Mouse (Mus musculus) bone marrow, adult 2 months (tissue): Measurements from ENCODE around the gene Pym1. TPM values are rescaled to one million over a fixed set of nuclear protein-coding genes. Genes with fewer than 3 reads are reported as not detected.

ENCODE experiments used
- H3K27ac ChIP-seq: fragments of 200-500 bp; 2 replicates; pipeline ENCODE4 v1.5.1; 2012; ENCODE audit warnings: low read depth, mild to moderate bottlenecking, control low read depth, inconsistent platforms, low read length; ENCODE audit not compliant: control insufficient read depth, poor library complexity, insufficient read depth
- H3K4me1 ChIP-seq: fragments of 200-500 bp; 2 replicates; pipeline ENCODE4 v1.6.1; 2011; ENCODE audit warnings: low read length; ENCODE audit not compliant: control insufficient read depth, insufficient read depth
- H3K4me3 ChIP-seq: fragments of 200-500 bp; replicated peaks from 2 replicates; pipeline ENCODE3; 2011; ENCODE audit warnings: mild to moderate bottlenecking, low read depth, low read length, control low read depth; ENCODE audit not compliant: control insufficient read depth
- CTCF ChIP-seq: fragments of 200-500 bp; IDR thresholded peaks from 2 replicates; pipeline ENCODE4 v1.5.1; 2011; ENCODE audit warnings: low read length, control low read depth; ENCODE audit not compliant: control insufficient read depth, insufficient read depth
- POLR2A ChIP-seq: fragments of 200-500 bp; IDR thresholded peaks from 2 replicates; pipeline ENCODE4 v1.6.1; 2011; ENCODE audit warnings: low read depth, mild to moderate bottlenecking, control low read depth, low read length, borderline replicate concordance; ENCODE audit not compliant: control insufficient read depth
- WGBS: fragments of 180-500 bp; shearing (Covaris S2); methylation state at CpG from one replicate; pipeline ENCODE4 v1.1.7; 2018; 5-methylcytosine and 5-hydroxymethylcytosine counted together
- polyA plus RNA-seq: library from polyadenylated mRNA; stranded (reverse); fragments of >200 nt; gene quantifications from 2 replicates; pipeline ENCODE4 v1.2.4, GENCODE M21; 2011; ENCODE audit warnings: low replicate concordance; ENCODE audit not compliant: missing spikeins, insufficient read depth, insufficient read length

Pym1 gene
- polyA plus RNA-seq, 1 experiment, result 76.9 TPM

- Histone ChIP-seq H3K4me1 (no peaks in the 10 kb centered on the region), H3K4me3 (no peak overlapping the region), H3K27ac (no peak overlapping the region)
- WGBS, result 74% methylated on average over 2 of the region's 2 CpGs
- TF ChIP-seq CTCF, result no peak
- TF ChIP-seq POLR2A, result no peak
These were observed 25.2 kb downstream of the Pym1 start for GRCm38 (mm10) chr10:128772895-128773294.

- 14% methylated on average over 5 of the region's 5 CpGs for WGBS
- H3K4me1 ChIP-seq, result no peaks in the 10 kb centered on the region
- TF ChIP-seq CTCF, result no peak
- TF ChIP-seq POLR2A, result no peak
- no peak overlapping the region for H3K4me3 ChIP-seq
- H3K27ac ChIP-seq, result no peak overlapping the region
These were observed 26.0 kb downstream of the Pym1 start for GRCm38 (mm10) chr10:128773685-128774084.

GRCm38 (mm10) chr10:128778441-128778840, 30.8 kb downstream of the Pym1 start:
- Histone ChIP-seq H3K4me3 (no peak overlapping the region), H3K27ac (no peak overlapping the region), H3K4me1 (peaks cover 1% of the 10 kb centered on the region; the same call in 1 of the 2 replicates)
- TF ChIP-seq CTCF, result no peak
- no peak for TF ChIP-seq POLR2A
- 72% methylated on average over 2 of the region's 2 CpGs for WGBS

GRCm38 (mm10) chr10:128779011-128779795, 31.5 kb downstream of the Pym1 start:
- WGBS, result 12% methylated on average over 8 of the region's 8 CpGs
- peak overlapping the region; percentile 15; the same call in 1 of the 2 replicates for H3K27ac ChIP-seq

GRCm38 (mm10) chr10:128780200-128780599, 32.5 kb downstream of the Pym1 start:
- Histone ChIP-seq H3K4me1 (peaks cover 1% of the 10 kb centered on the region; the same call in 1 of the 2 replicates), H3K4me3 (no peak overlapping the region), H3K27ac (no peak overlapping the region)
- TF ChIP-seq CTCF, result no peak
- TF ChIP-seq POLR2A, result no peak
- 15% methylated on average over 1 of the region's 1 CpGs for WGBS

More at GRCm38 (mm10) chr10:128779011-128779795, 31.5 kb downstream of the Pym1 start:
- peaks cover 1% of the 10 kb centered on the region; the same call in 1 of the 2 replicates for H3K4me1 ChIP-seq
- TF ChIP-seq POLR2A (no peak), CTCF (no peak)
- no peak overlapping the region for H3K4me3 ChIP-seq

- 77% methylated on average over 7 of the region's 7 CpGs for WGBS
- TF ChIP-seq POLR2A, result no peak
- no peak for TF ChIP-seq CTCF
- peak within 1 kb of the TSS; percentile 15 for H3K4me3 ChIP-seq
- H3K4me1 ChIP-seq, result 0 out of 2 replicates have a peak, but pooled peaks cover 2% of the 10 kb centered on the region
- no peak within 1 kb of the TSS for H3K27ac ChIP-seq
These were observed 42.9 kb downstream of the Pym1 start, which contains the start of gene Mmp19 for GRCm38 (mm10) chr10:128790398-128791124. Mmp19 (plus strand) TSS chr10:128790910.

GRCm38 (mm10) chr10:128792041-128792440, 44.4 kb downstream of the Pym1 start:
- H3K4me1 ChIP-seq, result 0 out of 2 replicates have a peak, but pooled peaks cover 2% of the 10 kb centered on the region
- TF ChIP-seq POLR2A (no peak), CTCF (no peak)

GRCm38 (mm10) chr10:128793258-128793657, 45.6 kb downstream of the Pym1 start:
- H3K4me3 ChIP-seq, result no peak overlapping the region
- TF ChIP-seq POLR2A, result no peak
- no peak for TF ChIP-seq CTCF
- 0 out of 2 replicates have a peak, but pooled peaks cover 2% of the 10 kb centered on the region for H3K4me1 ChIP-seq
- 69% methylated on average over 1 of the region's 1 CpGs for WGBS
- no peak overlapping the region for H3K27ac ChIP-seq

More at GRCm38 (mm10) chr10:128792041-128792440, 44.4 kb downstream of the Pym1 start:
- H3K27ac ChIP-seq, result no peak overlapping the region
- no peak overlapping the region for H3K4me3 ChIP-seq
